Mouse (Mus musculus): ENCODE measurements around the gene Zfp768. TPM values are rescaled to one million over a fixed set of nuclear protein-coding genes. Genes with fewer than 3 reads are reported as not detected.
A peak's percentile ranks its signal among the peaks of the same experiment; 100 is the strongest.
"Not testable (repeated sequence)": the region's sequence is repeated elsewhere in the genome, so short reads cannot be mapped to it uniquely, and the experiment has no call there.

Zfp768 gene
- polyA plus RNA-seq, 1 experiment from 2014 or later: 16.3 TPM

GRCm38 (mm10) chr7:127362418-127362817, 17.0 kb upstream of the Zfp768 start:
- not testable (repeated sequence) for H3K36me3 ChIP-seq (ENCODE audit: control insufficient read depth, insufficient read depth, low read length); H3K4me1 ChIP-seq (ENCODE audit: control insufficient read depth, insufficient read depth, low read length); H3K27me3 ChIP-seq (ENCODE audit: control insufficient read depth, insufficient read depth, low read depth, low read length); H3K9me3 ChIP-seq (replicated peaks; ENCODE audit: control insufficient read depth, low read length, poor library complexity, severe bottlenecking); ATAC-seq; H3K27ac ChIP-seq (ENCODE audit: low read length); H3K9ac ChIP-seq (ENCODE audit: low read depth, low read length); H3K4me2 ChIP-seq (ENCODE audit: low read length); H3K4me3 ChIP-seq (ENCODE audit: low read depth, low read length)
- WGBS: 10% methylated on average over 13 of the region's 13 CpGs

DNA sequence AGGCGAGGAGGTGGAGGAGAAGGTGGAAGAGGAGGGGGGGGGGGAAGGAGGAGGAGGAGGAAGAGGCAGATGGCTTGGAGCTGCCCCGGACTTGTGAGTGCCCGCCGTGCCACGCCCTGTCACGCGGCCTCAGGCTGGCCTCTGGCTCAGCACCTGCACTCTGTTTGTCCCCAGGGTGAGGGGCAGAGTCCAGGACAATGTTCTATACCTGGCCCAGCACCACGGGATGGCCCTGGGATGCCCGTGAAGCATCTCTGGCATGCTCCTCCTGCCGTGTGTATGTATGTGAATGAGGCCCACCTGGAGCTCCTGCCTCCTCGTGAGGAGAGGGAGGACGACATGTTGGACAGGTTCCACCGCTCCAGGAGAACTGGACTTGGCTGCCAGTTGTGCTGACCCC, 16.1 kb upstream of the Zfp768 start:
- Histone ChIP-seq H3K4me1 (ENCODE audit: control insufficient read depth, insufficient read depth, low read length) (peaks cover 9% of the 10 kb centered on the region), H3K4me3 (ENCODE audit: low read depth, low read length) (no peak overlapping the region), H3K27ac (ENCODE audit: low read length) (no peak overlapping the region), H3K36me3 (ENCODE audit: control insufficient read depth, insufficient read depth, low read length) (no peaks in the 10 kb centered on the region), H3K4me2 (ENCODE audit: low read length) (no peak overlapping the region), H3K9me3 (replicated peaks; ENCODE audit: control insufficient read depth, low read length, poor library complexity, severe bottlenecking) (no peaks in the 10 kb centered on the region), H3K27me3 (ENCODE audit: control insufficient read depth, insufficient read depth, low read depth, low read length) (no peaks in the 10 kb centered on the region; the same call in 1 of the 2 replicates), H3K9ac (ENCODE audit: low read depth, low read length) (no peak overlapping the region)
- WGBS: 62% methylated on average over 10 of the region's 13 CpGs
- ATAC-seq: no peak

- Histone ChIP-seq H3K36me3 (ENCODE audit: control insufficient read depth, insufficient read depth, low read length) (no peaks in the 10 kb centered on the region), H3K27ac (ENCODE audit: low read length) (no peak overlapping the region), H3K4me2 (ENCODE audit: low read length) (no peak overlapping the region), H3K4me3 (ENCODE audit: low read depth, low read length) (no peak overlapping the region), H3K9ac (ENCODE audit: low read depth, low read length) (no peak overlapping the region), H3K9me3 (replicated peaks; ENCODE audit: control insufficient read depth, low read length, poor library complexity, severe bottlenecking) (no peaks in the 10 kb centered on the region), H3K27me3 (ENCODE audit: control insufficient read depth, insufficient read depth, low read depth, low read length) (no peaks in the 10 kb centered on the region; the same call in 1 of the 2 replicates), H3K4me1 (ENCODE audit: control insufficient read depth, insufficient read depth, low read length) (peaks cover 9% of the 10 kb centered on the region)
- no peak for ATAC-seq
- 86% methylated on average over 4 of the region's 4 CpGs for WGBS
Observed at GRCm38 (mm10) chr7:127360265-127360664, 14.9 kb upstream of the Zfp768 start.

- no peak for ATAC-seq
- 74% methylated on average over 4 of the region's 4 CpGs for WGBS
- no peak overlapping the region for H3K27ac ChIP-seq (ENCODE audit: low read length)
Observed at GRCm38 (mm10) chr7:127358472-127358871, 13.1 kb upstream of the Zfp768 start.

DNA sequence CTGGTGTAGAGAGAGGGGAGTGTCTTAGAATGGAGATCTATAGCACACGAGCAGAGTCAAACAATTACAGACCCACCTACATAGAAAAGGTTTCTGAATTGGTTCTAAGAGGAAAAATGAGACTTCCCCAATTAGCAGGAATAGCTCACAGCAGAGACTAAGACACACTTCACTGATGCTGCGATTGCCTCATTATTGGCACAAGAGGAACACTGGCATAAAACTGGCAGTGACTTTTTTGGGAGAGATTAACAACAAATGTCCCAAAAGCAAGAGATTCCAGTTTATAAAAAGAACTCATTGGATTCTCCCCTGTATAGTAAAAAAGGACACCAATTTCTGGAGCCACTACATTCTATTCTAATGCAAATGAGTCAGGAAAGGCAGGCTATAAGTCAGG, 12.5 kb upstream of the Zfp768 start:
- WGBS: 72% methylated on average over 2 of the region's 2 CpGs
- no peak for ATAC-seq
- Histone ChIP-seq H3K4me1 (ENCODE audit: control insufficient read depth, insufficient read depth, low read length) (no peaks in the 10 kb centered on the region), H3K27ac (ENCODE audit: low read length) (no peak overlapping the region), H3K4me3 (ENCODE audit: low read depth, low read length) (no peak overlapping the region), H3K36me3 (ENCODE audit: control insufficient read depth, insufficient read depth, low read length) (no peaks in the 10 kb centered on the region), H3K27me3 (ENCODE audit: control insufficient read depth, insufficient read depth, low read depth, low read length) (no peaks in the 10 kb centered on the region), H3K4me2 (ENCODE audit: low read length) (no peak overlapping the region), H3K9ac (ENCODE audit: low read depth, low read length) (no peak overlapping the region), H3K9me3 (replicated peaks; ENCODE audit: control insufficient read depth, low read length, poor library complexity, severe bottlenecking) (no peaks in the 10 kb centered on the region)

More at GRCm38 (mm10) chr7:127358472-127358871, 13.1 kb upstream of the Zfp768 start:
- H3K4me3 ChIP-seq (ENCODE audit: low read depth, low read length): no peak overlapping the region
- no peak overlapping the region for H3K9ac ChIP-seq (ENCODE audit: low read depth, low read length)
- H3K27me3 ChIP-seq (ENCODE audit: control insufficient read depth, insufficient read depth, low read depth, low read length): no peaks in the 10 kb centered on the region
- H3K4me1 ChIP-seq (ENCODE audit: control insufficient read depth, insufficient read depth, low read length): peaks cover 2% of the 10 kb centered on the region
- H3K4me2 ChIP-seq (ENCODE audit: low read length): no peak overlapping the region
- H3K36me3 ChIP-seq (ENCODE audit: control insufficient read depth, insufficient read depth, low read length): no peaks in the 10 kb centered on the region
- no peaks in the 10 kb centered on the region for H3K9me3 ChIP-seq (replicated peaks; ENCODE audit: control insufficient read depth, low read length, poor library complexity, severe bottlenecking)

DNA sequence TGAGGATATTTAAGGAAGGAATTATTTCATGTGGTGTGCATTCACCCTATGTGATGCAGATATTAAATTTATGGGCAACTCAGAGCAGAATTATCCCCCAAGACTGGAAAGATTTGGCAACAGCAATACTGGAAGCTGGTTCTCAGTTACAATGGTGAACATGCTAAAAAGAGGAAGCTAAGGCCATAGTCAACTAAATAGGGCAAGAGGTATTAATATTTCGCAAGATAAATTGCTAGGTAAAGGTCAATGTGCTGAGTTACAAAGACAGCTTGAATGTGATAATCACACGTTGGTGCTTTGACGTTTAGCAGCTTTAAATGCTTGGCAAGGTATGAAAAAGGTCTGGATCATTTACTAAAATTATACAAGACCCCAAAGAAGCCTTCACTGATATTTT, 10.4 kb upstream of the Zfp768 start:
- ATAC-seq: no peak
- H3K9me3 ChIP-seq (replicated peaks; ENCODE audit: control insufficient read depth, low read length, poor library complexity, severe bottlenecking): no peaks in the 10 kb centered on the region
- no peaks in the 10 kb centered on the region for H3K27me3 ChIP-seq (ENCODE audit: control insufficient read depth, insufficient read depth, low read depth, low read length)
- H3K4me3 ChIP-seq (ENCODE audit: low read depth, low read length): no peak overlapping the region
- H3K36me3 ChIP-seq (ENCODE audit: control insufficient read depth, insufficient read depth, low read length): no peaks in the 10 kb centered on the region
- no peak overlapping the region for H3K27ac ChIP-seq (ENCODE audit: low read length)
- no peak overlapping the region for H3K9ac ChIP-seq (ENCODE audit: low read depth, low read length)
- WGBS: 69% methylated on average over 3 of the region's 3 CpGs
- no peaks in the 10 kb centered on the region for H3K4me1 ChIP-seq (ENCODE audit: control insufficient read depth, insufficient read depth, low read length)
- no peak overlapping the region for H3K4me2 ChIP-seq (ENCODE audit: low read length)

- no peak for ATAC-seq
- 88% methylated on average over 5 of the region's 5 CpGs for WGBS
- no peak overlapping the region for H3K4me3 ChIP-seq (ENCODE audit: low read depth, low read length)
Observed at GRCm38 (mm10) chr7:127351230-127352004, 6.0 kb upstream of the Zfp768 start.

DNA sequence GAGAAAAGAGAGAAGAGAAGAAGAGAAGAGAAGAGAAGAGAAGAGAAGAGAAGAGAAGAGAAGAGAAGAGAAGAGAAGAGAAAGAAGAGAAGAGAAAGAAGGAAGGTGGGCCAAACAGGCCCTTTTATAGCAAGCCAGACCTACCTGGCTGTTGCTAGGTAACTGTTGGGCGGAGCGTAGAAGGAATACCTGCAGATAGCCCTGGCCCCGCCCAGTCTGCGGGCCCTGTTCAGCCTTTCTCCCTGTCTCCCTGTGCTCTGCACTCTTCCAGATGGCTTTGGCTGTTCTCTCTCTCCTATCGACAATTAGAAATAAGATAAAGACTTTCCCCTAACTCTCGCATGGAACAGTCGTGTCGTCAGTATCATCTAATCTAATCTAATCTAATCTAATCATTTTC, 1.3 kb upstream of the Zfp768 start:
- peaks cover 9% of the 10 kb centered on the region for H3K36me3 ChIP-seq (ENCODE audit: control insufficient read depth, insufficient read depth, low read length)
- H3K27me3 ChIP-seq (ENCODE audit: control insufficient read depth, insufficient read depth, low read depth, low read length): no peaks in the 10 kb centered on the region
- H3K4me1 ChIP-seq (ENCODE audit: control insufficient read depth, insufficient read depth, low read length): peaks cover 16% of the 10 kb centered on the region
- peak overlapping the region; percentile 91 for H3K4me3 ChIP-seq (ENCODE audit: low read depth, low read length)
- no peak for ATAC-seq
- peak overlapping the region; percentile 79 for H3K4me2 ChIP-seq (ENCODE audit: low read length)
- H3K9me3 ChIP-seq (replicated peaks; ENCODE audit: control insufficient read depth, low read length, poor library complexity, severe bottlenecking): no peaks in the 10 kb centered on the region
- 13% methylated on average over 8 of the region's 8 CpGs for WGBS
- no peak overlapping the region for H3K9ac ChIP-seq (ENCODE audit: low read depth, low read length)
- H3K27ac ChIP-seq (ENCODE audit: low read length): no peak overlapping the region

More at GRCm38 (mm10) chr7:127351230-127352004, 6.0 kb upstream of the Zfp768 start:
- H3K4me1 ChIP-seq (ENCODE audit: control insufficient read depth, insufficient read depth, low read length): peaks cover 8% of the 10 kb centered on the region
- H3K4me2 ChIP-seq (ENCODE audit: low read length): no peak overlapping the region
- no peak overlapping the region for H3K9ac ChIP-seq (ENCODE audit: low read depth, low read length)
- no peaks in the 10 kb centered on the region for H3K27me3 ChIP-seq (ENCODE audit: control insufficient read depth, insufficient read depth, low read depth, low read length)
- H3K9me3 ChIP-seq (replicated peaks; ENCODE audit: control insufficient read depth, low read length, poor library complexity, severe bottlenecking): no peaks in the 10 kb centered on the region
- H3K36me3 ChIP-seq (ENCODE audit: control insufficient read depth, insufficient read depth, low read length): no peaks in the 10 kb centered on the region
- no peak overlapping the region for H3K27ac ChIP-seq (ENCODE audit: low read length)

DNA sequence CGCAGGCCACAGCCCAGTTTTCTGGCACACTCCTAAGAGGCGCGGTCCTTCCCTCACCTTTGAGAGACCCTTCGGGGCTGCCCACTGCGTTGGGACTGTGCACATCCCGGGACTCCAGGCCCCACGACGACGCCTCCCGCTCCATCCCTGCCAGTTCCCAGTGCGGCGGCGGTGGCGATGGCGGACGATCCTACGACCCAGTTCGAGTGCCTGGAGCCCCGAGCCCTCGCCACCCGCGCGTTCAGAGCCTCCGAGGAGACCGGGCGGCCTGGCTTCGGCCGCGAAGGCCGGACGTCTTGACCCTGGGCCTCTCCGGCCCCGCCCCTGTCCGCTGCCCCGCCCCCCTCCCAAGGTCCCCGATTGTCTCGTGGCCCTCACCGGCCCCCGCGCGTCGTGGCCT, 297 bp downstream of the Zfp768 start:
- peak overlapping the region; percentile 91 for H3K4me3 ChIP-seq (ENCODE audit: low read depth, low read length)
- H3K4me2 ChIP-seq (ENCODE audit: low read length): peak overlapping the region; percentile 79
- peaks cover 9% of the 10 kb centered on the region for H3K36me3 ChIP-seq (ENCODE audit: control insufficient read depth, insufficient read depth, low read length)
- H3K27ac ChIP-seq (ENCODE audit: low read length): peak overlapping the region; percentile 97
- ATAC-seq: peak; percentile 43
- H3K27me3 ChIP-seq (ENCODE audit: control insufficient read depth, insufficient read depth, low read depth, low read length): no peaks in the 10 kb centered on the region
- H3K4me1 ChIP-seq (ENCODE audit: control insufficient read depth, insufficient read depth, low read length): peaks cover 16% of the 10 kb centered on the region
- H3K9me3 ChIP-seq (replicated peaks; ENCODE audit: control insufficient read depth, low read length, poor library complexity, severe bottlenecking): no peaks in the 10 kb centered on the region
- peak overlapping the region; percentile 94 for H3K9ac ChIP-seq (ENCODE audit: low read depth, low read length)
- WGBS: under 1% methylated on average over 42 of the region's 42 CpGs
